Mouse (Mus musculus) c-Kit-negative CD71-positive TER-119-positive erythroid progenitor cells, embryonic 14.5 days (primary cell): Measurements from ENCODE around the gene Atf3.
"Not testable (repeated sequence)": the region's sequence is repeated elsewhere in the genome, so short reads cannot be mapped to it uniquely, and the experiment has no call there.

ENCODE experiments used
- DNase-seq: peaks from one replicate; pipeline ENCODE4 v3.0.0-alpha.2; 2013; ENCODE audit warnings: low read depth, low spot score

Atf3 gene

DNA sequence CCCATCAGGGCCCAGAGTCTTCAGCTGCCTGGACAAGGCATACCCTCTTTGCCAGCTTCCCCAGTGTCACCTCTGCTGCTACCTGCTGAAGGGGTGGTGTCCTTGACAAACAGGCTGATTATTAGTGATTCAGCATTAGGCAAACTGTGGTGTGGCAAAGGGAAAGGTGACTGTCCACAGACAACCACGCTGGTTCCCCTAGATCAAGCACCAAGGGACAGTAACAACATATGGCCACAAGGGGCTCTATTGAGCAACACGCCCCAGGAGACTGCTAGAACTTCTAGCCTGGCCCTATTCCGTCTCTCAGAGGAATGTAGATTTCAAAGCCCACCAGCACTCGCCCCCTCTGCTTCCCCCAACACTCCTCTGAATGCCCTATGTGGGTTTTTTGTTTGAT, 64.8 kb downstream of the Atf3 start:
- peak; percentile 6 for DNase-seq

DNA sequence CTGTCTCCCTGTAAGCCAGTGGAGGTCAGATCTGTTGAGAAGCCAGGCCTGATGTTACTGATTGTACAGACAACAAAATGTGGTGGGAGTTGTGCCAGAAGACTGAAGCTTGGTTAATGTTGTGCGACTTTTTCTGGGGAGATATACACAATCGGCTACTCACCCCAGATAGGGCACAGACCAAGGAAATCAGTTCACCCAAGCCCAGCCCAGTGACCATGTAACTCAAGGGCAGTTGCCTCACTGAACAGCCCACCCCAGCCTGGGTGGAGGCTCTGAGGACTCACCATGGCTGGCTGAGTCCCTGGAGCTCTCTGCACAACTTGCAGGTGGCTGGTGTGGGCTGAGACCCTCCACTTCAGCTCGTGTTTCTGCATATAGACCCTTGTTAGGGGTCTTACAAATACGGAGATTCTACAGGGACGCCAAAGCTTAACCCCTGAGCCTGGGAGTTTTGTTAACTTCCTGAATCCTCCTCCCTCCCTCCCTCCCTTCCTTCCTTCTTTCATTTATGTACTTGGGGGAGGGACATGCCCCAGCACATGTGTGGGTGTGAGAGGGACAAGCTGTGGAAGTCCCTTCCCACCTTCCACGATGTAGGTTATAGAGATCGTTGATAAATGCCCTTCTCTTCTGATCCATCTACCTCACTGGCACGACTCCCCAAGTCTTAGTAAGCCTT, 66.8 kb downstream of the Atf3 start:
- DNase-seq = no peak

DNA sequence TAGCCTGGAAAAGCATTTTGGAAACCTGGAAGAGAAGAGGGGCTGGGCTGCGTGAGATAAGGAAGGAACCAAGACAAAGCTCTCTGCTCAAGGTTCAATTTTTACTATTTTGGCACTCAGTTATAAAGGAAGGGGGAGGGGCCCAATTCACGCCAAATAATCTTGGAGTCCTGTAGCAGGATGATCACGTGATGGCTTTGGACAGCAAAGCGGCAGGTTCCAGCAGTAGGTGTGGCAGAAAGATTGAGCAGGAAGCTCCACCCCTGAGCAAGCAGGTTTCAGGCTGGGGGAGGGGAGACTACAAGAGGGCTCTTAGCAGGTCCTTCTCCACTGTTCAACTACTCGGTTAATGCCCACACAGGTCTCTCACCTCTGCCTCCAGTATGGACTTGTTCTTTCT, 68.3 kb downstream of the Atf3 start:
- DNase-seq = not testable (repeated sequence)

DNA sequence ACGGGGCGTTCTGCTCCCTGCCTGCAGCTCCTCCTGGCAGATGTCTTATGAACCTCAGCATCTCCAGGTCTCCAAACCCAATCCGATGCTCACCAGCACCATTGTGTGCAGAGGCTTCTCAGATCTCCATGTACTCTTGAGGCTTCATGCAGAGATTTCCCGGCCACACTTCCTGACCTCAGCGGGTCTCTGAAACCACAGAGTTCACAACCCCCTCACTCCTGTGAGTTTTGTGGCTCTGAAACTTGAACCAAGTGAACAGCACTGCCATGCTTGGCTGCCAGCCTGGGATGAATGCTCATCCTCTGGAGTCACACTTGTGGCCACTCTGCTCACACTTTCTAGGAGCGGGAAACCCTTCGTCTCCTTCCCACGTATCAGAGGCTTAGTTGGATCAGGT, 76.9 kb downstream of the Atf3 start:
- no peak for DNase-seq

DNA sequence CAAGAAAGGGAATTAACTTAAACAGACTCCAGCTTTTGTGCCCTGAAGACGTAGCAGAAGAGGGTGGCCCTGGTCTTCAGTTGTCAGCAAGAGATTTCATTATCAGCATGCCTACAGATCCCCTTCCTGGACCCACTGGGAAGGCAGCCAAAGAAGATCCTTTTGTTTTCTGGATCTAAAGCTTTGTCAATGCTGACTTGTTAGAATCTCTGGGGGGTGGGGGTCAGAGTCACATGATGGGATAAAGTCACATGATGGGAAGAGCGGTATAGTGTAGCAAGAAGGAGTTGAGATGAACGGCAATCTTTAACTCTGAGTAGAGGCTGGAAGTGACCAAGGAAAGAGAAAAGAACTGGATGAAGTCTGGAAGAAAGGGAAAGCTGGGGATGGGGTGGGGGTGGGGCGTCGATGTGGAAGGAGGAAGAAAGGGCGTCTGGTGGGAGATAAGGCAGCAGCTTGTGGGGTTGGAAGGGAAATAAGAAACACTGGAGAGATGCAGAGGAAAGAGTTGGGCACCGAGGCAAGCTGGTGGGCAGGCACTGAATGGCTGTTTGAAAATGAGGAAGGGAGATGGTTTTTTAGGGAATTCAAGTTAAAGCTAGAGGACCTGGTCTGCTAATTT, 78.9 kb downstream of the Atf3 start:
- DNase-seq = no peak

DNA sequence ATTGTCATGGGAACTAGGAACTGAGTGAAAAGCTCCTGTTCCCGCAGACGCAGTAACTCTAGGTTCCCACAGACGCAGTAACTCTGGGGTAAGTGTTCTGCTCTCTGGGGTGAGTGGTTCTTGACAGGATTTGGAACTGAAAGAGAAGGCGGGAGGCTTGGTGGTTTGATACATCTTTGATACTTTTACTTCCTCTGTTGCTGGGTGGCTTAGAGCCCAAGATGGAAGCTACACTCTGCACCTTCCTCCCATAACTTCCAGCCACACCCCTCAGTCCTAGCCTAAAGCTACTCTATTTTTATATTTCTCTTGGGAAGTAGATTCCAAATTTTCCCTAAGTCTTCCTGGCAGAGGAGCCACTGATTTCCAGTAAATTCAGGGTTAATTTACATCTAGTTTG, 79.4 kb downstream of the Atf3 start:
- no peak for DNase-seq

DNA sequence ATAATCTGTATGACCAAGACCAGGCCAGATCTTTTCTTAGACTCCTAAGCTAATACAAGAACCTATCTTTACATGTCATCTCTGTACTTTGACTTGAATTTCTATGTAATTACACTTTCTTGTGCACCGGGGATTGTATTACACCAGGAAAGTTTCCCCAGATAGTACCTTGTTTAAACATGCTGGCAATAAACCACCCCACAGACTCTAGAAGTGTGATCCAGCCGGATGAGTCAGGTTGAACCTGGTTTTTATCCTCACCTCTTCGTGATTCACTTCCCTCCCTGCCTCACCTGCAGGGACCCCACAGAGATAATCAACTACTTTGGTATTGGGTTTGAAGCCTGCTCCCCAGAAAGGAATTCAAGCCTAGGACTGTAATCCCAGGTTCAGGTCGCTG, 82.4 kb downstream of the Atf3 start:
- DNase-seq = no peak

DNA sequence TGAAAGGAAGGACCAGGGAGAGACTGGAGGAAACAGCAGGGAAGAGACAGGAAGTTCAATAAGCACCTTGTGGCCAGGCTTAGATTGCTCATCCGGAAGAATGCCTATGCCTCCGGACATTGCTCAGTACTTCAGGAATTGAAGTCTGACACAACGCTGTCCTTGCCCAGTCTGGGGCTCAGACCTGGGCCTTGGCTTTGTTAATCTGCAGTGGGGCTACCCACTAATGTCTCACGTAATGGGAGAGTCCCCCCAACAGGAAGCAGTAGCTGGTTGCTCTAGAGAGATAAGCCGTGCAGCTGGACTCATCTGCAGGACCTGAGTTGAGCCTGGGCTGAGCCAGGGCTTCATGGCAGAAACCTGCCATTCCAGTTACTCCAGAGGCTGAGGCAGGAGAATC, 84.9 kb downstream of the Atf3 start:
- DNase-seq = no peak

DNA sequence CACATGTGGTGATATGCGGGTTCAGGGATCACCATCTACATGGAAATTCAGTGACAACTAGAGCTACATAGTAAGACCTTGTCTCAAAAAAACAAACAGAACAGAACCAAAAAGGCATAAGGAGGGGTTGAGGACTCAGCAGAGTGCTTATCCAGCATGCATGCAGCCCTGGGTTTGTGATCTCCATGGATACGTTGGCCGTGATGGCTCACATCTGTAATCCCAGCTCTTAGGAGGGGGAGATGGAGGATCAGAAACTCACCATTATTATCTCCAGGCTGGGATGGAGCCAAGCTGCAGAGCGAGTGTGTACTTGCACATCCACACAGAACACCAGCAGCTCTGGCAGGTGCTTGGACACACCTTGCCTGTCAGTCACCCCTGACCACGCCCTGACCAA, 85.6 kb downstream of the Atf3 start:
- DNase-seq = no peak

DNA sequence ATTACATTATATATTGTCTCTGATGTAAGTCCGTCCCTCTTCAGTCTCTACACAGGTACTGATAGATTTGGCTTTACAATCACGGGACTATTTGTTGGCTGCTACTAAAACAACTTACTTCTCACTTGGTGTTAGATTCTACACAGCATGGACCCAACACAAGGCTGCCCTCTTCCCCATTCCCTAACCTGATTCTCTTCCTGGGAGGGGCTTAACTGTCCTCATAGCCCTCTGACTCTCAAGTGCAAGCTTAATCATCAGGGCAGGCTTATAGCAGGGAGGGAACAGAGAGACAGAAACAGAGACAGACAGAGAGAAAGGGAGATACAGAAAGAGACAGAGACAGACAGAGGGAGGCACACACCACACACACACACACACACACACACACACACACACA, 86.1 kb downstream of the Atf3 start:
- no peak for DNase-seq

DNA sequence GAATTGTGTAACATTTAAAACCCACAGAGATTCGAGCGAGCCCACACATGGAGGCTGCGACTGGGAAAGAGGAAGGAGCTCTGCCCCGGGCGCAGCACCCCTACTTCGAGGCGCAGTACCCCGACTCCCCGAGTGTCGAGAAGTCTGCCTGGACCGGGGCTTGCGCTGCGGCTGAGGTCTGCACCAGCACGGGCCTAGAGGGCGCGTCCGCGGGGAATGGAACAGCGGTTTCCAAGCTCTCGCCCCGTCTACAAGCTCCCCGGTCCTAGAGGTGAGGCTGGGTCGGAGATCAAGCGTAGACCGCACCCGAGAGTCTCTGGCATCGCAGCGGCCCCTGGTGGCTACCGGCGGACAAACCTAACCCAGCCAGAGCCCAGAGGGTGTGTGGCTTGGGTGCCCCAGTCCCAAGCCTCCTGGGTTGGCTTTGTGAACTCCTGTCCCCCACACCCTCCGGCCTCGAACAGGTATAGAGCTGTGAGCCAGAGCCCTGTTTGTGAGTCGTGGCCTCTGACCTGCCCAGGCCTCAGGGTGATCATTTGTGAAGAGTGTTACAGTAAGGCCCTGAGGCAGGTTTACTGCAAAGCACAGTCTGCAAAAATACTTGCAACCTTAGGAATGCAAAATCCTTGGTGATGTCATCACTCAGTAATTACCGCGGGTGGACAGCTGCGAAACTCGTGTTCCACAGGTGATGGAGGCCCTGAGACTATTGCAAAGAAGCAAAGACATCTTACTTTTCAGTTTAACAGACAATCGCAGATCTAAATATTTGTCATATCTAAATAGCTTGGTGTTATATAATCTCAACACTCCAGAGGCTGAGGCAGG, 91.8 kb downstream of the Atf3 start:
- no peak for DNase-seq

DNA sequence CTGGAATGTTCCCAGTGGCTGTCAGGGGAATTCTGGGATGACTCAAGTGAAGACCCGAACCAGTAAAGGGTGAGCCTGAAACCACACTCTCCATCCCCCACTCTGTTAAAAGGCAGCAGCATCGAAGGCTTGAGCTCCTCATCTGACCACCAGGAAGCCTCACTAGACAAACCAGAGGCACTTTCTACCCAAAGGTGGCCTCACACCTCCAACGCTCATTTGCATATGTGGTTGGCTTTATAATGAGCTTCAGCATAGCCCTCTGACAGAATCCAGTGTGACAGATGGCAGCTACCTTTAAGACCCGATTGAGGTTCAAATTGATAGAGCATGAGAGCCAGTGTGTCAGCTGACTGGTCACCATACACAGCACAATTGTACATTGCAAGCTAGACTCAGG, 93.6 kb downstream of the Atf3 start:
- DNase-seq = no peak

DNA sequence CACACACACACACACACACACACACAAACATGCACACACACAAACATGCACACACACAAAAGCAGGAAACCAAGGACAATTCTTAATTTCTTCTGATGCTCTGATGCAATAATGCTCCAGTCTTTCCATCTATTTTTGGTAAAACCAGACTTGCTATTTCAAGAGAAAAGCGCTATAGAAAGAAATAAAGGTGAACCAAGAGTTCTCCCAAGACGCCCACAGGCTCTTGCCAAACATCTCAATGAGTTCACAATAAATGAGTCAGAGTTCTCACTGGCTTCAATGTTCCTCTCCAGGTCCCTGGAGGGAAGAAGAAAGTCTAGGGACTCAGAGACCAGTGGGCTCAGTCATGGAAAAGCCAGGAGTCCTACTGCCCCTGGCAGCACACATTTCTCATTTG, 94.1 kb downstream of the Atf3 start:
- DNase-seq = no peak

DNA sequence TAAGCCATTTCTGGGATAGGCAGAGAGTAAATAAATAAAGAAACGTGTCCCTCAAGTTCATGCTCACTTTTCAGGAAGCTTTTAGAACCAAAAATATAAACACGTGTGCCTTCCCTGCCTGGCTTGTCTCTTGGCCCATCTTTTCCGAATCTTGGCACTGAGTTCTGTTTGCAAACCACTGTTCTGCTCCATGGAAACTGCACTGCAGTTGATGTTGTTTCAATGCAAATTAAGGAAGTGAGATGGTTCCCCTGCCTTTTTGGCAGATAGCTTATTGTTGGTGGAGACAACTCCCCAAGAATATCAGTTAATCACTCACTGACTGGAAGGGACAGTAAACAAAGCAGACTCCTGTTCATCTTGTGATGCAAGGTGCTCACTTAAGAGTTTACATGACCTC, 95.1 kb downstream of the Atf3 start:
- no peak for DNase-seq
